Mouse (Mus musculus): ENCODE measurements around the gene Nbas. TPM values are rescaled to one million over a fixed set of nuclear protein-coding genes. Genes with fewer than 3 reads are reported as not detected.

The Nbas gene
- polyA plus RNA-seq, 1 experiment from 2014 or later: 15.4 TPM

DNA sequence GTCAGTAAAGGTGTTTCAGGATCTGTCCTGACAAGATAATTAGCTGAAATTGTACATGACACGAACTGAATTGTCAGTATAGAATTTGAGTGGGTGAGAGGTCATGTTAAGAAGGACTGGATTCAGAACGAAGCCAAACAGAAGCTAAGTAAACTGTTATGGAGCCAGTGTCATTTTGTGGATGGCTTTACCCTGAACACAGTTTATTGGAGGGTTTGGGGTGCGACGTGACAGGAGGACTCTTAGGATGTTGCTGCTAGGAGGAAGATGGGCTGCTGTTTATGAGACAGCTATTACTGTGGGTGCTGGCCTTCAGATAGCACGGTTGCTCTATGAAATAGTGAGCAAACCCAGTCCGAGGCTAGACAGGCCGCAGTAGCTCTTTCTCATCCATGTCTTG, 210.2 kb downstream of the Nbas start:
- Histone ChIP-seq H3K27me3 (replicated peaks) (no peaks in the 10 kb centered on the region), H3K9me3 (replicated peaks) (no peaks in the 10 kb centered on the region), H3K9ac (replicated peaks) (no peak overlapping the region), H3K4me3 (replicated peaks) (no peak overlapping the region), H3K4me1 (no peaks in the 10 kb centered on the region), H3K36me3 (no peaks in the 10 kb centered on the region), H3K4me2 (no peak overlapping the region), H3K27ac (replicated peaks) (no peak overlapping the region)
- no peak for ATAC-seq (ENCODE audit: low FRiP score)
- WGBS: 92% methylated on average over 7 of the region's 7 CpGs

DNA sequence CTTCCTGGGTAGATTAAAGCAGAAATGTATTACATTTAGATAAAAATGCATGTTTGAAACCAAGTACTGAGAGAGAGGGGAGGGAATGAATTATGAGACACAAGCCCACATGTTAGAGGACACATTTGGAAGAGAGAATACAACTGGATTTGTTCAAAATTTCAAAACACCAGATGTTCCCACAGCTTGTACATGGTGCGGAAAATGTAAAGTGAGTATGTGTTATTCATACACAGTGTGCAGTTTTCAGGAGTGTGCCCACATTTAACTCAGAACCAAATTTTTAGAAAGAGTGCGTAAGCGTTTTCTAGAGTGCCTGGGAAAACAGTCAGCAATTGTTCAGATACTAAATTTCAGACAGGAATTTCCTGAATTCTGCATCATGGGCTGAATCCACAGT, 217.3 kb downstream of the Nbas start:
- Histone ChIP-seq H3K4me3 (replicated peaks) (no peak overlapping the region), H3K4me1 (no peaks in the 10 kb centered on the region), H3K27me3 (replicated peaks) (no peaks in the 10 kb centered on the region), H3K4me2 (no peak overlapping the region), H3K36me3 (peaks cover 4% of the 10 kb centered on the region; the same call in 1 of the 2 replicates), H3K9ac (replicated peaks) (no peak overlapping the region), H3K27ac (replicated peaks) (no peak overlapping the region), H3K9me3 (replicated peaks) (no peaks in the 10 kb centered on the region; the same call in 1 of the 2 replicates)
- WGBS: 86% methylated on average over 3 of the region's 3 CpGs
- ATAC-seq (ENCODE audit: low FRiP score): no peak

DNA sequence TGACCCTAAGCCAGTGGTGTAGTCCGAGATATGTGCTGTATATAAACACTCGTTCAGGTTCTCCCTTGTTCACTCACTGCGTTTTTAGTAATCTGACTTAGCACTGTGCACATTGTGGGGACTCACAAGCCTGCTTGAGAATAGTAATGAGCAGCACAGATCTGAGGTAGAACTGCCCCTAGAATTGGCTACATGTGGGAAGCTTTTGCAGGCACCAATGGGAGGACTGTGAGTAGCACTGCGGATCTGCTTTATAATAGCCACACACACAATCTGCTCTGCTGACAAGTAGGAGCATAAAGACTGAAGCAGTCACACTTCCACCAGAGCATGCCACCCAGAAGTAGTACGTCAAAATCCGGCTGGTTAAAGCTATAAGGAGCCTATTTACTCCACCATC, 228.3 kb downstream of the Nbas start:
- no peak overlapping the region for H3K4me2 ChIP-seq
- no peaks in the 10 kb centered on the region for H3K36me3 ChIP-seq
- peaks cover 8% of the 10 kb centered on the region; the same call in 1 of the 2 replicates for H3K4me1 ChIP-seq
- 88% methylated on average over 6 of the region's 6 CpGs for WGBS
- ATAC-seq (ENCODE audit: low FRiP score): no peak
- no peaks in the 10 kb centered on the region for H3K9me3 ChIP-seq (replicated peaks)
- no peak overlapping the region for H3K4me3 ChIP-seq (replicated peaks)
- H3K27ac ChIP-seq (replicated peaks): no peak overlapping the region
- H3K9ac ChIP-seq (replicated peaks): no peak overlapping the region
- no peaks in the 10 kb centered on the region for H3K27me3 ChIP-seq (replicated peaks)

DNA sequence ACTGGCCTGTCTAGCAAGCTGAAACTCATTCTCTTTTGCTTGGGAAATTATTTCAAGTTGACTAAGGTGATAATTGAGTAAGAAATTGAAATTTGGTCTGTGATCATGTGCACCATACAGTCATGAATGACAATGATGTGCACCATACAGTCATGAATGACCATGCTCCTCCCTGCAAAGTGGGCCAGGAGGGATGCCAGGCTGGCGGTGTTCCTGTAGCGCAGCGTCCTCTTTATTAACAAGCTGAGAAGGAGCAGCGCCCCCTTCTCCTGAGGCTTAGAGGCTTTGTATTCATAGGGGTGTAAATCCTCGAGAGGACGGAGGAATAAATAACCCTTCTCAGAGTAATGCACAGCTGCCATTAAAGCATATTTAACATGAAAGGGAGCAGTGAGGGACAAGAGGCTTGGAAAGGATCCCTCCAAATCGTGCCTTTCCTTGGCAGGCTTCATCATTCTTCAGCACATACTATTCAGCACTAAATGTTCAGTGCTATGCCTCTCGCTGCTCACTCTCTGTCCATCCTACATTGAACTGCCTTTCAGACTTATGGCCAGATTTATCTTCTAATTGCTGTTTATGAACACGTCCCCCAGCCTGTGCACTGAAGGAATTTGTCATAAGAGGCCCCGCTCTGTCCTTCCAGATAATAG, 230.4 kb downstream of the Nbas start:
- Histone ChIP-seq H3K9ac (replicated peaks) (no peak overlapping the region), H3K27ac (replicated peaks) (no peak overlapping the region), H3K4me1 (peaks cover 8% of the 10 kb centered on the region; the same call in 1 of the 2 replicates), H3K9me3 (replicated peaks) (no peaks in the 10 kb centered on the region), H3K27me3 (replicated peaks) (no peaks in the 10 kb centered on the region), H3K4me2 (no peak overlapping the region), H3K4me3 (replicated peaks) (no peak overlapping the region), H3K36me3 (no peaks in the 10 kb centered on the region)
- peak; percentile 58; the same call in 1 of the 2 replicates for ATAC-seq (ENCODE audit: low FRiP score)
- WGBS: 39% methylated on average over 10 of the region's 10 CpGs

DNA sequence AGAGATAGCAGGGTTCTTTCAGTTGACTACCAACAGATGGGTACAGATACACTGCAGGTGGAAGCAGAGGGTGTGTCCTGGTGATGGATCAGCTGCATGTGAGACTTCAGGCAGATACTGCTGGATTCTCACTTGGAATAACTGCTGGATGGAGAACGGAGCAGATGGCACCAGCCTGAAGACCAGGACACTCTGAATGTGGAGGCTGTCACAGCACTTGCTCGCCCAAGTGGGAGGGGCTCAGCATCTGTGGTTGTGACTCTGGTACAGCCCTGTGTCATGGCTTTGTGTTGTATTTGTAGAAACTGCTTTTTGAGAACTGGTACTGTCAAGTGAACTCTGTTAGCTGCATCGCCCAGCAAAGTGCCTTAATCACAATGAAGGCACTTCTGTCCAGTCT, 231.3 kb downstream of the Nbas start:
- no peaks in the 10 kb centered on the region for H3K9me3 ChIP-seq (replicated peaks)
- ATAC-seq (ENCODE audit: low FRiP score): no peak

DNA sequence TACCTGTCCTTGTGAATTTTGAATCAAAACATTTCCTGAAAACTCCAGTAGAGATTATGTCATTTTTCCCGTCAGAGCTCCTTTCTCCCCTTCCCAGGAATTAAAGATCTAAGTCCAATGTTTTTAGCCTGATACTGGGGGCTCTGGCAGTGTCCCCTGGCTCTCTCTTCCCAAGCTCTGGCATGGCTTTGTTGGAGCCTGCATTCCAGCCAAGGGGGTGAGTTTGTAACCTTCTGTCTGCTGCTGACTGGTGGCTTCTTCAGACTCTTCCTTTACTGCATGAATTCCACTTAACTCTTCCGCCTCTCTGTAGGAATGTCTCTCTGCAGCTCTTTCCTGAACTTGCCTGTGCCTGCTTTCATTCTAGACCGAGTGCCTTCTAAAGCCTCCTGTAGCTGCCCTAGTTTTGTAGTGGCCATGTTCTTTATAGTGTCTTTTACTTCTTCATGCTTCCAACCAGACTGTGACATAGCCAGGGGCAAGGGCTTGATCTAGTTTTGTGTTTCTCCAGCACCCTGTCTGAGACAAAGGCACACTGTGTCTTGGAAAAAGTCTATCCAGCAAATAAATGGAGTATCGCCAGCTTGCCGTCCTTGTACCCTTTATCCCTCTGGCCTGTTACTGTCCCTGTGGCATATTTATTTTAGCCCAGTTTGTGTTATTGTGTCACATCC, 236.0 kb downstream of the Nbas start:
- Histone ChIP-seq H3K36me3 (no peaks in the 10 kb centered on the region), H3K9me3 (replicated peaks) (no peaks in the 10 kb centered on the region), H3K4me2 (no peak overlapping the region), H3K9ac (replicated peaks) (no peak overlapping the region), H3K27me3 (replicated peaks) (no peaks in the 10 kb centered on the region), H3K4me1 (no peaks in the 10 kb centered on the region), H3K27ac (replicated peaks) (no peak overlapping the region), H3K4me3 (replicated peaks) (no peak overlapping the region)
- 76% methylated on average over 5 of the region's 5 CpGs for WGBS
- ATAC-seq (ENCODE audit: low FRiP score): no peak

More for the DNA sequence above, 231.3 kb downstream of the Nbas start:
- WGBS: 86% methylated on average over 3 of the region's 3 CpGs
- H3K27me3 ChIP-seq (replicated peaks): no peaks in the 10 kb centered on the region
- H3K27ac ChIP-seq (replicated peaks): no peak overlapping the region
- H3K4me2 ChIP-seq: no peak overlapping the region
- H3K4me3 ChIP-seq (replicated peaks): no peak overlapping the region
- no peak overlapping the region for H3K9ac ChIP-seq (replicated peaks)
- peaks cover 8% of the 10 kb centered on the region; the same call in 1 of the 2 replicates for H3K4me1 ChIP-seq
- no peaks in the 10 kb centered on the region for H3K36me3 ChIP-seq

DNA sequence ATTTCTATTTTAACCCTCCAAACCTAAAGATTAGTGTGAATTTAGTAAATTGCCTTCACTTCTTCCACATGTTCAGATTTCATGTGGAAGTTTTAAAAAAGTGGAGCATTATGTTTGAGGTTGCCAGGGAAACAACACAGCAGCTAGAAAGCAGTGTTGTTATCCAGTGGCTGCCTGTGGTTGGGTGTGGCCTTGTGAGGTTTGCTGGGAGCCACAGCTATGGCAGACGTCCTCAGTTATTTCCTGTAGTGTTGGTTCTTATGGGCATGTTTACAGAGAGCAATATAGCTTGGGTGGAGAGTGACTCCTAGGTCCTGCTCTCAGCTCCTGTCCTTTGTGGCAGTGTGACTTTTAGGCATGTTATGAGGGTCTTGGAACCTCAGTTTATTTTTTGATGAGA, 249.1 kb downstream of the Nbas start:
- H3K36me3 ChIP-seq: peaks cover 25% of the 10 kb centered on the region
- no peaks in the 10 kb centered on the region for H3K27me3 ChIP-seq (replicated peaks)
- no peak overlapping the region for H3K4me2 ChIP-seq
- no peak for ATAC-seq (ENCODE audit: low FRiP score)
- H3K4me3 ChIP-seq (replicated peaks): no peak overlapping the region
- H3K4me1 ChIP-seq: no peaks in the 10 kb centered on the region
- H3K9me3 ChIP-seq (replicated peaks): no peaks in the 10 kb centered on the region
- WGBS: 31% methylated on average over 1 of the region's 1 CpGs
- H3K9ac ChIP-seq (replicated peaks): no peak overlapping the region
- no peak overlapping the region for H3K27ac ChIP-seq (replicated peaks)

DNA sequence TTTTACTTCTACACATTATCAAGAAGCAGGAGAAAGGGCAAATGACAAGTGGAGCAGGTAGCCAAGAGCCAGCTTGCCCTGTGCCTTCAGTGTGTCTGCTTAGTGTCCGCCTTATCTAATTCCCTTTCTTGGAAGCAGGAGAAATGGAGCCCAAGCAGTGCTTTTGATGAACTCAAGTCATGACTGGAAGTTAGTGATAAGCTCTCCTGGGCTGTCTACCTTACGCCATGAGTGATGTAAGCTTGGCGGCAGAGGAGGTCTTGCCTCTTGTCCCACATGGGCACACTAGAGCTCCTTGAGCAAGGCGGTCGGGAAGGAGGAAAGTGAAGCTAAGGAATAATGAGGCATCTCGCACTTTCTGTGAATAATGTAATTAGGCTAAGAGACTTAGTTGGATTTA, 250.5 kb downstream of the Nbas start:
- ATAC-seq (ENCODE audit: low FRiP score): no peak
- Histone ChIP-seq H3K4me2 (no peak overlapping the region), H3K9ac (replicated peaks) (no peak overlapping the region), H3K27ac (replicated peaks) (no peak overlapping the region), H3K4me1 (no peaks in the 10 kb centered on the region), H3K9me3 (replicated peaks) (no peaks in the 10 kb centered on the region), H3K27me3 (replicated peaks) (no peaks in the 10 kb centered on the region), H3K36me3 (peaks cover 25% of the 10 kb centered on the region), H3K4me3 (replicated peaks) (no peak overlapping the region)
- WGBS: 93% methylated on average over 6 of the region's 6 CpGs

DNA sequence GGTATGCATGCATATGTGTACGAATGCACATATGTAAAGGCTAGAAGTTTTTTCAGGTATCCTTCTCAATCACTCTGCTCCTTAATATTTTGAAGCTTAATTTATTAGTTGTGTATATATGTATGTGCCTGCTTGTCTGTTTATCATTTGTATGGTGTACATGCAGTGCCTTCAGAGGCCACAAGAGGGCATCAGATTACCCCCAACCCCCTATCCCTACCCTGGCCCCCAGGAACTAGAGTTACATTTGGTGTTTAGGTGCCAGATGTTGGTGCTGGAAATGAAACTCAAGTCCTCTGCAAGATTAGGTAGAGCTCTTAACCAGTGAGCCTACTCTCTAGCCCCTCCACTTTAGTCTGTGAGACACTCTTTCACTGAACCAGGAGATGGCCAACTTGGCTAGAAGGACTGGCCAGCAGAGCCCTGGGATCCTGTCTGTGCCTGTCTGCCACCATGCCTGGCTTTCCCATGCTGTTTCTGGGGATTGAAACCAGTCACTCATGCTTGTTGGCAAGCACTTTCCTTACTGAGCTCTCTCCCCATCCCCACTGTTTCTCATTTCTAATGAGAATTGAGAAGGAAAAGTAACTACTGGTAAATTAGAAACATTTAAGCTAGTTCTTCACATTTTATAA, 263.9 kb downstream of the Nbas start:
- 90% methylated on average over 1 of the region's 1 CpGs for WGBS
- Histone ChIP-seq H3K27me3 (replicated peaks) (no peaks in the 10 kb centered on the region), H3K36me3 (peaks cover 9% of the 10 kb centered on the region; the same call in 1 of the 2 replicates), H3K4me1 (no peaks in the 10 kb centered on the region), H3K4me3 (replicated peaks) (no peak overlapping the region), H3K9me3 (replicated peaks) (no peaks in the 10 kb centered on the region), H3K27ac (replicated peaks) (no peak overlapping the region), H3K4me2 (no peak overlapping the region), H3K9ac (replicated peaks) (no peak overlapping the region)
- ATAC-seq (ENCODE audit: low FRiP score): no peak

DNA sequence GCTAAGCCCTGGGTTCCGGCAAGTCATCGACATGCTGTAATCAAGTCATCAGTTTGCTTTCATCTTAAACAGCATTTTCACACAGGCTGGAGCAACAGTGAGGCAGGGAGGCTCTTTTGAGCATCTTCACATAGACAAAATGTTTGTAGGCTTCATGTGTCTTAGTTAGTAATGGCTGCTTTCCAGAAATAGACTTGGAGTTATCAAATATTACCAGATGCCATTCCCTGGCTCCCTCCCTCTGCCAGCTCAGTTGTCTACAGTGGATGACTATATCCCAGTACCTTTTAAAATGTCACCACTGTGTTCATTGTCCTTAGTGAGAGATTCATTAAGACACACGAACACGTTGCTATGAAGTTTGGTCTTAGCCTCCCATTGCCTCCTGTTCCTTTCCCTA, 270.2 kb downstream of the Nbas start:
- Histone ChIP-seq H3K36me3 (0 out of 2 replicates have a peak, but pooled peaks cover 2% of the 10 kb centered on the region), H3K27ac (replicated peaks) (no peak overlapping the region), H3K4me3 (replicated peaks) (no peak overlapping the region), H3K27me3 (replicated peaks) (no peaks in the 10 kb centered on the region), H3K4me1 (no peaks in the 10 kb centered on the region), H3K9ac (replicated peaks) (no peak overlapping the region), H3K9me3 (replicated peaks) (no peaks in the 10 kb centered on the region), H3K4me2 (no peak overlapping the region)
- ATAC-seq (ENCODE audit: low FRiP score): no peak
- WGBS: 97% methylated on average over 4 of the region's 4 CpGs

DNA sequence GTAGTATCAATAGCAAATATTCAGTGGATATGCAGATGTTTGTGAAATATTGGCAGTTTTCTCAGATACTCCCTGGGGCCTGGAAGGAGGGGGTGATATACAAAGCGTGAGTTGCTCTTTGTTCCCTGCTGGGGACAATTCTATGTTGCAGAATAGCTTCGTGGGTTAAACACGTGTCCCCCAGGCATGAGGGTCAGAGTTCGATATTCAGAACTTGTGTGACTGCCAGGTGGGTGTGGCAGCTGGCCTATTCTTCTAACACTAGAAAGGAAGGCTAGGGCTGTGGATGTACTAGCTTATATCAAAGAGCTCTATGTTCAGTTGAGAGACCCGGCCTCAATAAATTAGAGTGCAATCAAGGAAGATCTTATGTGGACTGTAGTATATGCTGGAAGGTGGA, 274.9 kb downstream of the Nbas start:
- Histone ChIP-seq H3K27ac (replicated peaks) (no peak overlapping the region), H3K9me3 (replicated peaks) (no peaks in the 10 kb centered on the region), H3K9ac (replicated peaks) (no peak overlapping the region), H3K36me3 (no peaks in the 10 kb centered on the region), H3K4me3 (replicated peaks) (no peak overlapping the region), H3K27me3 (replicated peaks) (no peaks in the 10 kb centered on the region), H3K4me2 (no peak overlapping the region), H3K4me1 (no peaks in the 10 kb centered on the region)
- no peak for ATAC-seq (ENCODE audit: low FRiP score)
- WGBS: 57% methylated on average over 5 of the region's 5 CpGs

Data from neural tube, embryonic 15.5 days (tissue).